Mouse (Mus musculus): ENCODE data around the gene Grin3b.

The Grin3b gene

DNA sequence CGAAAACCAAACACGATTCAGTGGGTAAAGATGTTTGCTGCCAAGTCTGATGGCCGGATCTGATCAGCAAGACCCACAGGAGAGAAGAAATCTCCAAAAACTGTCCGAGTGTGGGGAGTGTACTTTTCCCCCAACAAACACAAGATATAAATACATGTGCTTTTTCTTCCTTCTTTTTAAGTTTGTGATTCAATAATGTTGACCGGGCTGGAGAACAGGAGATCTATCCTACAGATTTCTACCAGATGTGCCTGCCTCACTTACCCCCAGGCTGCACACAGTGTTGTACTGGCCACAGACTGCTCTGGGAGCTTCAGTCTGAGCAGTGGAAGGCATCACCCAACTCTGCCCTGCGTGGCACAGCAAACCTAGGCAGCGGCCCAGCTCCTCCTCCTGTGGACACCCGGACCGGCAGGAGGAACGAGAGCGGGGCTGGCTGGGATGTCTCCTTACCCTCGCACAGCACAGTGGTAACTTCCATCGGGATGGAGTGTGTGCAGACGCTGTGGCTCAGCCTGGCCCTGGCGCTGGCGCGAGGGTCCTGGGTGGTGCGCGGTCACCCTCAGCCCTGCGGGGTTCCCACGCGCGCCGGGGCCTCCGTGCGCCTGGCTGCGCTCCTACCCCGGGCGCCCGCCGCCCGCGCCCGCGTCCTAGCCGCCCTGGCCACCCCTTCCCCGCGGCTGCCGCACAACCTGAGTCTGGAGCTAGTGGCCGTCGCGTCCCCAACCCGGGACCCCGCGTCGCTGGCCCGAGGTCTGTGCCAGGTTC is at the start of gene Grin3b:
Gene Grin3b, plus strand, starts transcription at position 301 of the 768 bp plus-strand sequence.
- no peak for DNase-seq (ENCODE audit: low spot score)

DNA sequence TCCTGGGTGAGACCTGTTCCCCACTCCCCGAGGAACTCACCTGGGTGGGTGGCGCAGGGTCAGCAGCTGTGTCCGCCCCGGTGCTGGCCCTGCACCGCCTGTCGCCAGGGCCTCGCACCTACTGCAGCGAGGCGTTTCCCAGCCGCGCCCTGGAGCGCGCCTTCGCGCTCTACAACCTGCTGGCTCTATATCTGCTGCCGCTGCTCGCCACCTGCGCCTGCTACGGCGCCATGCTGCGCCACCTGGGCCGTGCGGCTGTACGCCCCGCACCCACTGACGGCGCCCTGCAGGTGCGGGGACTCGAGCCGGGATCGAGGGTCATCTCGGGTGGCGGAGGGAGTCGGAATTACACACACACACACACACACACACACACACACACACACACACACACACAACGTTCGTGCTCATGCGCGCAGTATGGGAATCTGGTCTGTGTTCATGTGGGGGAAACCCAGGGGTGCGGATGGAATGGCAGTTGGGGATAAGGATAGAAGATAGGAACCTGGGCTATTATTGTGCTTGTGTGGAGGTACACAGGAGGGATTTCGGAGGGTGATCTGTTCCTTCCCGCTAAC is 49.5 kb upstream of the Grin3b start, which contains the start of gene R3hdm4:
Gene R3hdm4, minus strand, starts transcription at position 251 of the 578 bp plus-strand sequence.
- no peak for DNase-seq (ENCODE audit: low spot score)

DNA sequence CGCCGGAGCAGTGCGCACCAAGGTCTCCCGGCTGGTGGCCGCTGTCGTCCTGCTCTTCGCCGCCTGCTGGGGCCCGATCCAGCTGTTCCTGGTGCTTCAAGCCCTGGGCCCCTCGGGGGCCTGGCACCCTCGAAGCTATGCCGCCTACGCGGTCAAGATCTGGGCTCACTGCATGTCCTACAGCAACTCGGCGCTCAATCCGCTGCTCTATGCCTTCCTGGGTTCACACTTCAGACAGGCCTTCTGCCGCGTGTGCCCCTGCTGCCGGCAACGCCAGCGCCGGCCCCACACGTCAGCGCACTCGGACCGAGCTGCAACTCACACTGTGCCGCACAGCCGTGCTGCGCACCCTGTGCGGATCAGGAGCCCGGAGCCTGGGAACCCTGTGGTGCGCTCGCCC is 48.9 kb upstream of the Grin3b start:
- no peak for DNase-seq (ENCODE audit: low spot score)

DNA sequence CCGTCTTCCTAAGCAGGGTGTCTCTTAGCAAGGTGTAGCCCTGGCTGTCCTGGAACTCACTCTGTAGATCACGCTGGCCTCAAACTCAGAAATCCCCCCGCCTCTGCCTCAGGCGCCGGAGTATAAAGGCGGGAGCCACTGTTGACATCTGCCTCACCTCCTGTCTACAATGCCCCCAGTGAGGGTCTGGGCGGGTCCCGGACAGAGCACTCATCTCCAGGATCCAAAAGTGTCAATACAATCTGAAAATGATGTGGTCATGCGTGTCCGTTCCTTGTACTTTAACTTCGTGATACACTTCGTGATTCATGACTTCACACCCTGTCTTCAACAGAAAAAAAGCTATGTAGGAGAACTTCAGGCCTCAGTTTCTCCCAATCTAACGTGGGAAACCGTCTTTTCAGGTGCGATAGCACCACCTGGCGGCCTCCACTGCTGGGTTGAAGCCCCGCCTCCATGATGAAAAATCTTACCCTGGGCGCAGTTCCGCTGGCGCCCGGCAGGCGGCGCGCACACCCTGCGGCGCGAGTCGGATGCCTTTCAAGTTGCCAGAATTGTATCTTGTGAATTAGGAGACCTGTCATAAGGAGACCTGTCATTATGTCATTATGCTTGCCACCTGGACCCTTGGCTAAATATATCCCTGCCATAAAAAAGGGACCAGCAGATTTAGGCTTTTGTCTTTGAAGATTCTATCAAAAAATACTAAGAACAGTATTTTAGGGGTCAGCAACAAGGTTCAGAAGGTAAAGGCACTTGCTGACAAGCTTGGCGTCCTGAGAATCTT is 45.3 kb upstream of the Grin3b start:
- DNase-seq (ENCODE audit: low spot score), result peak; percentile 90

DNA sequence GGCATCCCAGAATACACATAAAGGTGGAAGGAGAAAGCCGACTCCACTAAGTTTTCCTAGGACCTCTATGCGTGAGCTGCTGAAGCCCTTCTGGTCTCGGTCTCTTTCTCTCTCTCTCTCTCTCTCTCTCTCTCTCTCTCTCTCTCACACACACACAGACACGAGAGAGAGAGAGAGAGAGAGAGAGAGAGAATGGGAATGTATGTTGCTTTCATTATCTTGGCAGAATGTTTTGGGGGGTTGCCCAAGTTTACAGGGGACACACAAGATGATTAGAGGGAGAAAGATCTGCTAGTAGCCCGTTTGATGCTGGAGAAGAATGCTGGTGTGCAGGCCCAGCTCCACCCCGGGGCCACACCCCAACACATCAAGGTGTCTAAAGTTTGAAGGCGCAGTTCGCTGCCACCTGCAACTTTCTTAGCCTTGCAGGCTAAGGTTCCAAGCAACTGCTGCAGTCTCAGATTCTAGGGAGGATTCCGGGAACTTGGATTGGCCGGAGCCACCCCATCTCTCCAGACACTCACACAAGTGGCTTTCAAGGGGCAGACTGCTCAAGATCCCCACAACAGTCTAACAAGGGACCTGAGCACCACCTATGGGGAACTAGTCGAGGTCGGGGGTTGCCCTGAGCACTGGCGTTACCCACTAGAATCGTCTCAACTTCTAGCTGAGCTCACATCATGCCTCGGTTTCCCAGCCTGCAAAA is 44.6 kb upstream of the Grin3b start:
- DNase-seq (ENCODE audit: low spot score), result peak; percentile 38

DNA sequence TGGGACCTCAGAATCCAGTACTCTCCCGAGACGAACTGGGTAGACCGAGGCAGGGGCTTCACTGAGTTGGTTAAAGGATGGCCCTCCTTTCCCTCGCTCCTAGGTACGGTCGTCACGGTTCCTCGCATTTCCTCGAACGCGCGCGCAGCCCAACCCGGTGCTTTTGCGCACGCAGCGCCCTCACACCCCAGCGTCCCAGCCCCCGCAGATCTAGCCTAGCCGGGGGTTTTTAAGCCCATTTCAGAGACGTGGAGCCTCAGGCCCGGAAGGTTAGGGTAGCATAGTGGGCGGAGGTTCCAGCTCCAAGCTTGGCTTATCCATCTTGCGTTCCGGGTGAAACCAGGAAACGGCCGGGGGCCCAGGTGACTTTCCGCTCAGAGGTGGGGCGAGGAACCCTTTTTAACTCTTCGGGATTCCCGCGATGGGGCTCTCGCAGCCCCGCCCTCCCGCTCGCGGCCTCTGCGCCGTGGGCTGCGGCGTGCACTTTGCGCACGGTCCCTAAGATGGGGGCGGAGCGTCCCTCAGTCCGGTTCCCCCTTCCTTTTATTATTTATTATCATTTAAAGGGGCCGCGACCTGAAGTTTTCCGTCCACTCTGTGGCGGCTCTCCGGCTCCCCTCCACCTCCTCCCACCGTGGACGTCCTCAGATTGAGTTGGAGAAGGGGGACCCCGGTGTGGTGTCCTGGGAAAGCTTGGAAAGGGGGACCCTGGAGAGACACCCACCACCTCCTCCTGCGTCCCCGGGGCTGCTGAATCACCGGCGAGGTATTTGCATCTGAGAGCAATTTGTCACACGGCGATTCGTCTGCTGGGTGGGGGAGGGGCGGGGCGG is 43.8 kb upstream of the Grin3b start, which contains the start of gene Arid3a:
Gene Arid3a, plus strand, starts transcription at position 553 of the 833 bp plus-strand sequence.
- peak; percentile 80 for DNase-seq (ENCODE audit: low spot score)

DNA sequence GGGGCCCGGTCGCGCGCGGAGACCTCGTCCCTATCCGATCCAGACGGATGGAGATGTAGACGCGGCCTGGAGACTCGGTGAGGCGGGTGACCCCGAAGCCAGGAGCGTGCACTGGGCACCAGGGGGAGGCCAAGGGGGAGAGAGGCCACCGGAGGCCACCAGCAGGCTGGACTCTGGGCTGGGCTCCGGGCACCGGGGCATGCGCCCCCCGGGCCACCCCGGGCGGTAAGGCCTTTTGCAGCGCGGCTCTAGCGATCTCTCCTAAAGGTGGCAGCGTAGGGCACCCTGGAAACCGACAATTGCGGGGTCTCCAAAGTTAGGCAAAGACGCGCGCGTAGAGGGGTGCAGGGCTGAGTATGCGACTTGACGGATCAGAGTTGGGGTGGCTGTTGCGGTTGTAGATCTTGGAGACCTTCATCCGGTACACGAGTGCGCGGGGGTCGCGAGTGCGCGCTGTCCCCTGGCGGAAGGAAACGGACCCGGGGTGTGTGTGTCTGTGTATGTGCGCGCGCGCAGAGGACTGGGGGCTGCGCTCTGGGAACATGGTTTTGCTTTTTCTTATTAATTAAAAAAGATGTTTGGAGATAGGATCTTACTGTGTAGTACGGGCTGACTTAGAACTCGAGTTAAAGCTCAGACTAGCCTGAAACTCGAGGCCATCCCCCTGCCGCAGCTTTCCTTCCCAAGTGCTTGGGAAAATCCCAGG is 43.0 kb upstream of the Grin3b start:
- peak; percentile 47 for DNase-seq (ENCODE audit: low spot score)

DNA sequence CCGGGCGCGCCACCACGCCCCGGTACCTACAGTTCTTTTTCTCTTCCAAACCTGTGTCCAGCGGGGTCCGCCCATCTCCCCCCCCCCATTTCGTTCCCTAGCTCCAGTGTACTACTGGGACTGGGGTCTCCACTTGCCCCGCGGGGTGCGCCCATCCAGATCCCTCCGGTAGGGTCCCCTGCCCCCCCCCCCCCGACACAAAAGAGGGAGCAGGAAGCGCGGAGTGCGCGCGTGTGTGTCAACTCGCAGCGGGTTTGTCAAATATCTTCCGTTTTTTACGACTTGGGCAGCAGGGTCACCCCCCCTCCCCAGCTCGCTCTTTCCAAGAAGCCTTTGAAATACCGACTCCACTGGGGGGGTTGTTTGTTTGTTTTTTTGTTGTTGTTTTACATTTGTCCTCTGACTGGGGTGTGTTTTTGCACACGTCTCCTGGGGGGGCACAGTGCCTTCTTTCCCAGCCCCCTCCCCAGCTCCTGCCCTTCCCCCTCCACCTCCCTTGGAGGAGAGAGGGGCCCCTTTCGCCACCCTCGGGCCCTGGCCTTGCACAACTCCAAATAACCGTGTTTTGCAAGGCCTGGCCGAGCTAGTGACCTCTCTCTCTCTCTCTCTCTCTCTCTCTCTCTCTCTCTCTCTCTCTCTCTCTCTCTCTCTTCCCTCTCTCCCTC is 42.4 kb upstream of the Grin3b start:
- DNase-seq (ENCODE audit: low spot score), result no peak

DNA sequence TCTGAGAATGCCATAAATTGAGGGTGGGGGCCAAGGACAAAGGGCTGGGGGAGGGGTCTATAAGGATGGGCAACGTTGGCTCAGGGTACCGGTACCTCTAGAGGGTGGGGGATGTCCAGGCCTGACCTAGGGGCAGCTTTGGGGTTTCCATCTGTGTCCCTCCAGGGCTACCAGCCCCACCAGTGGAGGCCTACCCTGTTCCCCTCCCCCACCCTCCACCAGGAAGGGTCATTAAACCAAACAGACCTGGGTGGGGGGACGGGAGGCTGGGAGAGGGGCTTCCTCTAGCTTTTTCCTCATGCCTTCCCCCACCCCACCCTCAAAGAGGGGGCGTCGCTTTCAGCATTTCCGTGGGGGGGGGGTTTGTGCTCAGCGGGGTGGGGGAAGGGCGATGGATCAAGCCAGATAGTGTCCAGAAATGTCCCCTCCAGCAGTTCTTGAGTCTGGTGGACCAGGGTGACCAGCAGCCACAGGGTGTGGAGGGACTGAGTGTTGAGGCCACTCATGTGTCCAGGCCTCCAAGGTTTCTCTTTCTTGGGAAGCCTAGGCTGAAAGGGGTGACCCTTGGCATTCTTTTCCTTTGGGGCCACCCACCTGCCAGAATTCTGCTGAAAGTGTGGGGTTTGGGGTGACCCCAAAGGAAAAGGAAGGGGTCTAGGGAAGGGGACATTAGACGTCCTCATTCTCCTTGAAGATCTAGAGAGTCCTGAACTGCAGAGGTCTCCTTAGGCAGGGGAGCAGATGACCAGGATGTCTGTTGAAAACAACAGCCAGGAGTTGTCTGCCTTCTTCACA is 41.4 kb upstream of the Grin3b start:
- no peak for DNase-seq (ENCODE audit: low spot score)

DNA sequence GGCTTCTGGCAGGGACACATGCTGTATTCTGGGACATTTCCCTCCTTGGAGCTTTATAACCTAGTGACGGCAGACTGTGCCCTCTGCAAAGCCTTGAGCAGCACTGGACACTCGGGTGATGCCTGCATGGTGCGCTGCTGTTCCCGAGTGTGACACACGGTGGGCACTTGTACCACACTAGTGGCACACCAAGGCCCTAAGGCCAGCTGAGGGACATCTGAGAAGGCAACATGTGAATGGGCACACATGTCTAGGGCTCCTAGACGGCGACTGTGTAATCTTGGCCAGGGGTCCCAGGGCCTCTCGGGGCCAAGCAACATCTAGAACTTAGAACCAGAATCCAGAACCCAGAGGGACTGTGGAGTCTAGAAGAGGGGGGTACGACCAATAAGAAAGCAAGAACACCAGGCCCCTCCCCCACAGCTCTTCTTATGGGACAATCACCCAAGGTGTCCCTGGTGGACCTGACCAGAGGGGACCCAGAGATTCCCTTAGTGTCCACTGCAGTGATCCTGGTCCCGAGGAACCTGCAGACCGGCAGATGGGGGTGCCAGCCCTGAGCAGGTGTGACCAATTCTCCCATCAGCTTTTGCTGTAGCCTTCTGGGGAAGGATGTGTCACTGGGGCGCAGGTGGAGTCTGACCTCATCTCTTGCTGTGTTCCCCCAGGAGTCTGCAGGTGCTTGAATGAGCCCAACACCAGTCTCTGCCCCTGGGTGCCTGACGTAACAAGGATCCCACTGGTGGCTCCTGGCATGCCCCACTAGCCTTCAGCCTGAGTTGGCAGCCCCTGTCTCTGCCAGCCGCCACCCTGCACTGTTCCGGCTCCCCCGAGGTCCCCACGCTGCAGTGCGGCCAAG is 40.3 kb upstream of the Grin3b start:
- no peak for DNase-seq (ENCODE audit: low spot score)

DNA sequence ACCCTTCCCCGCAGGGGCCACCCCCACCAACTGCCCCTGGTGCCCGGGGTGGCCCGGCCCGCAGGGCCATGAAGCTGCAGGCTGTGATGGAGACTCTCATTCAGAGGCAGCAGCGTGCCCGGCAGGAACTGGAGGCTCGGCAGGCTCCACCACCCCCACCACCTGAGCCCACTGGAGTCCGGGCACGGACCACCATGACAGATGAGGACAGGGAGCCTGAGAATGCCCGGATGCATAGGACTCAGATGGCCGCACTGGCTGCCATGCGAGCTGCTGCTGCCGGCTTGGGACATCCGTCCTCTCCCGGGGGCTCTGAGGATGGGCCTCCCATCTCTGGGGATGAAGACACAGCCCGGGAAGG is 39.7 kb upstream of the Grin3b start:
- DNase-seq (ENCODE audit: low spot score), result no peak

DNA sequence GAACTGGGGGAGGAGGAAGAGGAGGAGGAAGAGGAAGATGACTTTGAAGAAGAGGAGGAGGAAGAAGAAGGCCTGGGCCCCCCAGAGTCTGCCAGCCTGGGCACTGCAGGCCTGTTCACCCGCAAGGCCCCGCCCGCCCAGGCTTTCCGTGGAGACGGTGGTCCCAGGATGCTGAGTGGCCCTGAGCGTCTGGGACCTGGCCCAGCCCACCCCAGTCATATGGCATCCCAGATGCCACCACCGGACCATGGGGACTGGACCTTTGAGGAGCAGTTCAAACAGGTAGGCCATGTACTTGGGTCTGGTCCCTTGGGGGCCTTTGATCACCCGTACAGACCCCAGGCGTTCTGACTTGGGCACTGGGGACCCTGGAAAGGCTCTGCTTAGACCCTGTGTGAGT is 38.7 kb upstream of the Grin3b start:
- no peak for DNase-seq (ENCODE audit: low spot score)

DNA sequence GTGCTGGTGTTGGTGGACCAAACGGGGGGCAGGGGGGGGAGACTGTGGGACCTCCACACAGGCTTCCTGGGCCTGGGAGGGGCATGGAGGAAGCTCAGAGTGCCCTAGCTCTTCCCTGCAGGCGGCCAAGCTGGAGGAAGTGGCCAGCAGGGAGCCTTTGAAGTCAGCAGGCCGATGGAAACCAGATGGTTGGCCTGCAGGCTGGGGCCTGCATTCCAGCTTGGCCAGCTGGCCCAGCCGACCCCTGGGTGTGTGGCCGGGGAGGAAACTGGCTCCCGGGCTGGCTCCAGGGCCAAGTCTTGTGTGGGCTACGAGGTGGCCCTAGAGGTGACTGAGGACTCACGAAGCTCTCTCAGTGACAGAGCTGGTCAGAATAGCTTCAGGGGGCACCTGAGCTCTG is 37.8 kb upstream of the Grin3b start:
- DNase-seq (ENCODE audit: low spot score), result no peak

DNA sequence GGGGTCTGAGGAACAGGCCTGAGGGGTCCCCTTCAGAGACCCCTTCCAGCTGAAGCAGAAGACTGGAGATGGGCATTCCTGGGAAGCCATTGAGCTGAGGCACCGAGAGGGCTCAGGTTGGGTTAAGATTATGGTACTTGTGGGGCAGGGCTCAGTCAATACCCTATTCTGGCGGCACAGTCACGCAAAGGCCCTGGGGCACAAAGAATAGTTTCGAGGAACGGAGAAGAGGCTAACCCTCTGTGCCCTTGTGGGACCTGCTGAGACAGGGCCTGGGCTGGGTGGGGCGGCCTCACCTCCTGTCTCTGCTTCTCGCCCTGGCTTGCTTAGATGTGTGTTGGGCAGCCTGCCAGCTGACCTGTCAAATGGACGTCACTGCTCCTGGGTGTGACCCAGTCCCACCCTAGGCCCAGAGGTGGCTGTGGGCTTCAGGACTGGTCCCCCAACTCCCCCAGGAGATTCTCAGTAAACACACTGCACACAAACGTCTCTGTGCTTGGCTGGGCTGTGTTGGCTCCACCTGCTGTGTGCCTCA is 37.3 kb upstream of the Grin3b start:
- DNase-seq (ENCODE audit: low spot score), result no peak

DNA sequence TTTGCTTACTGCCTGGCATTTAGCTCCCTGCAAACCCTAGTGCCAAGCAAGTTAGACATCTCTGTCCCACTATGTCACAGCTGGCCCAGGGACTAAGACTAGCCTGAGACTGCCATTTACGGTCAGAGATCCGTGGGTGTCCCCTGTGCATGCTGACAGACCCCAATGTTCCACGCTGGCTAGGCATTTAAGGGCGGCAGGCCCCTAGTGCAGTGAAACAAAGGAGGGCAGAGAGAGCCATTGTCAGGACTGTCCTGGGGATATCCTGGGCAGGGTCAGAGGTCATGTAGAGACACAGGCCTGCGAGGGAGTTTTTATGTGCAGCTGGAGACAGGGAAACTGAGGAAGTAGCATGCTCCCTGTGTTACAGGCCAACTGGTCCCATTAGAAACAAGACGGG is 36.7 kb upstream of the Grin3b start:
- no peak for DNase-seq (ENCODE audit: low spot score)

DNA sequence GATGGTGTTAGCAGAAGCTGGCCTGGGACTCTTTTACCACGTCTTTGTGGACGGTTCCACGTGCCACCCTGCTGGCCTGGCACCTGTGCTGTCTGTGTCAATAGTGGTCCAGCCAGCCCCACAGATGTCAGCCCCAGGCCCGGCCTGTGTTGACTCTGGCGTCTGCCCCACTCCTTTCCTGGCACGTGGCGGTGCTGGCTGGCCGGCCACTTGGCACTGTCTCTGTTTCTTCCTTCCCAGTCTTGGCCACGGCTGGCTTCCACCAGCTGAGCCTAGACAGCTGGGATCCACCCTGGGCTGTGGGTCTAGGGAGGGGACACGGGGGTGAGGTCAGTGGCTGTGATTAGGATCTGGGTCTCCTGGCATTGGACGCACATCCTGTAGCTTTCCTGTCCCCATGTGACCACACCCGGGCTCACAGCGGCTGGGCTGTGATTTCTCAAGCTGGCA is 36.2 kb upstream of the Grin3b start:
- no peak for DNase-seq (ENCODE audit: low spot score)

DNA sequence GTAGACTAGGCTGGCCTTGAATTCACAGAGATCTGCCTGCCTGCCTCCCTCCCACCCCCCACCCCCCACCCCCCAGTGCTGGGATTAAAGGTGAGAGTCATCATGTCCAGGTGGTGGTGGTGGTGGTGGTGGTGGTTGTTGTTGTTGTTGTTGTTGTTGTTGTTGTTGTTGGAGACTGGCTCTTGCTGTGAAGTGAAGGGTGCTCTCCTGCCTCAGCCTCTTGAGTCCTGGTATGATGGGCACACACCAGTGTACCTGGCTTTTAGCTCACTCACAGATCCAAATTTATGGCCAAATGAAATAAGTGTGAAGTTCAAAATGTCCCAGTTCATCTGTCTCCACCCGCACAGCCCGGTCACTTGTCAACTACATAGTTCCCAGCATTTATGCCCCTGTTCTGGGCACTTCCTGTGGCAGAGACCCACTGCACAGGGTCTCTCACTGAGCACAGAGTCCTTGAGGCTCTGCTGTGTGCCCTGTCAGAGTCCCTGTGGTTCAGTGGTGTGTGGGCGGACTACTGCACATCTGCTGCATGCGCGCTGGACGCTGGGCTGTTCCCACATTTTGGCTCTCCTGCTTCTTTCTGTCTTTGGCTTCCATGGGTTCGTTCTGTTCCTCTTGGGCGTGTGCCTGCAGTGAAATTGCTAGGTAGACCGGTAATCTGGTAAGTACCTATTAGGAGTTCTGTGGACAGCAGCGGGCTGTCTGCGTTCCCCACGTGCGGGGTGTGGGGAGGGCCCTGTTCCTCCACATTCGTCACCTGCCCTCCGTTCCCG is 35.5 kb upstream of the Grin3b start:
- DNase-seq (ENCODE audit: low spot score), result no peak

Data from spleen, adult 12 weeks (tissue).